Mouse (Mus musculus): ENCODE data around the gene Vwce. TPM values are rescaled to one million over a fixed set of nuclear protein-coding genes. Genes with fewer than 3 reads are reported as not detected.
A peak's percentile ranks its signal among the peaks of the same experiment; 100 is the strongest.

The Vwce gene
- polyA plus RNA-seq, 1 experiment from 2014 or later: 2.8 TPM

DNA sequence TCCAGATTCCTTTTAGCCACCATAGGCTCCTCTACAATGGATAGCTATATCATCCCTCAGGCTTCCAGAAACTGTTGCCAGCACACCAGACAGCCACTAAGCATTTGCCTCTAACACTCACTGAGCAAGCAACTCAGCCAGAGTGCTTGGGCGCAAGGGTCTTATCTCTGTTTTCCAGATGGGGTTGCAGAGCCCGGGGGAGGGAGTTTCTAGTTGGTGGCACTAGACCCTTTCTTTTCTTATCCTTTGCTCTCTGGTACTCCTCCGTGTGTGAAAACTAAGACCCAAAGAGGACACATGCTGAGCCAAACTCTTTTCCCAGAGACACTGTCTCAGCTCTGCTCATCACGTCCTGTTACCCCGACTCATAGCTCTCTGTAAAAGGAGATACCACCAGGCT is 27.4 kb downstream of the Vwce start:
- whole genome bisulfite sequencing: 81% methylated on average over 5 of the region's 5 CpGs

DNA sequence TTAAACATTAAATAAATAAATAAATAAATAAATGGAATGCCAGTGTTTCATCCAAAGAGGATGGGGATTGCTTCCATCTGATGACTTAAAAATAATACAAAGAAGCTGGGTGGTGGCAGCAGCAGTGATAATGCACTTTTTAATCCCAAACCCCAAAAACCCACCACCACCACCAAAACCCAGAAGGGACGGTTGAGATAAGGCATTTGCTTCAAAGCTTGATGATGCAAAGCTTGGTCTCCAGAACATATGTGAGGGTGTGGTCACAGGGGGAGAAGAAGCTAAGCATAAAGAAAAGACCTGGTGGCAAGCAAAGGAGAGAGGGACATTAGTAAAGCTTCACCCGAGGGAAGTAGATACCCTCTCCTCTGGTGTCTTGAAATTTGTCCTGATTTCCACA is 27.9 kb downstream of the Vwce start:
- H3K27ac ChIP-seq: no peak overlapping the region
- H3K4me3 ChIP-seq: no peak overlapping the region
- H3K4me1 ChIP-seq: no peaks in the 10 kb centered on the region
- H3K27me3 ChIP-seq (ENCODE audit: low read depth, poor library complexity, severe bottlenecking): no peaks in the 10 kb centered on the region
- no peaks in the 10 kb centered on the region for H3K9me3 ChIP-seq (replicated peaks)
- WGBS: 80% methylated on average over 2 of the region's 2 CpGs
- no peaks in the 10 kb centered on the region for H3K36me3 ChIP-seq
- DNase-seq (ENCODE audit: low spot score): no peak

More for the DNA sequence above, 27.4 kb downstream of the Vwce start:
- no peak overlapping the region for H3K27ac ChIP-seq
- no peak overlapping the region for H3K4me3 ChIP-seq
- no peaks in the 10 kb centered on the region for H3K9me3 ChIP-seq (replicated peaks)
- H3K4me1 ChIP-seq: peaks cover 3% of the 10 kb centered on the region; the same call in 1 of the 2 replicates
- H3K27me3 ChIP-seq (ENCODE audit: low read depth, poor library complexity, severe bottlenecking): no peaks in the 10 kb centered on the region
- no peak for DNase-seq (ENCODE audit: low spot score)
- no peaks in the 10 kb centered on the region for H3K36me3 ChIP-seq

DNA sequence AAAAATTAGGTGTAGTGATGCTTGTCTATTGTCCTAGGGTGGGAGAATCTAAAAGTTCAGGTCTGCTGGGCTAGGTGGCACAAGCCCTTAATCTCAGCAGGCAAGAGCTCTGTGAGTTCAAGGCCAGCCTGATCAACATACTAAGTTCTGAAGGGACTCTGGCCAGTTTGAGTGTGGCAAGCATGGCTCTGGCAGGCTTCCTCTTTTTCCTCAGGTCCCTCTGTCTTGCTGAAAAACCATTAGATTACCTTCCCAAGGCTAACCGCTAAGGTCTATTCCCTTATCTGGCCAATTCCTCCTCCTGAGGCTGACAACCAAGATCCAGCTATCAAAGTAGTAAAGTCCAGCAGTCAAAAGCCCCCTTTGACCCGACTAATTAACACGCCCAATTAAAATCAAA is 28.7 kb downstream of the Vwce start:
- H3K9me3 ChIP-seq (replicated peaks): no peaks in the 10 kb centered on the region
- no peaks in the 10 kb centered on the region for H3K36me3 ChIP-seq
- DNase-seq (ENCODE audit: low spot score): no peak
- WGBS: 75% methylated on average over 3 of the region's 3 CpGs
- no peak overlapping the region for H3K4me3 ChIP-seq
- H3K27ac ChIP-seq: no peak overlapping the region
- no peaks in the 10 kb centered on the region for H3K27me3 ChIP-seq (ENCODE audit: low read depth, poor library complexity, severe bottlenecking)
- H3K4me1 ChIP-seq: no peaks in the 10 kb centered on the region

DNA sequence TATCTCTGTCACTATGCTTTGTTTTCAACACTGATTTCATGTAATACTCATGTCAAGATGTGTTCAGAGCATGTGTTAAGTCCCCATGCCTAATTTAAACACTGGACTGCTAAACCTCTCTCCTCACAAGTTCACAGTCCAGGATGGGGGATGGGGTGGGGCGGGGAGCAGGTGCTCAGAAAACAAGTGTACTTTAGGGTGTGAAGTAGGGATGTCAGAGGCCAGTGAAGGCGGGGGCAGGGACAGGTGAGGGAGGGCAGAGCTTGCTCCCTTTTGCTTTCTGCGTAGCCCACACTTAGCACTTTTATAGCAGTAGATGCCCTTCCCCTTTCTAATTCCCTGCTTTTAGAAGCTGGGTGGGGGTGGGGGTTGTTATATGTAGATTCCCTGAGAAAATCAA is 31.1 kb downstream of the Vwce start:
- 60% methylated on average over 3 of the region's 3 CpGs for WGBS
- no peak overlapping the region for H3K27ac ChIP-seq
- no peaks in the 10 kb centered on the region for H3K9me3 ChIP-seq (replicated peaks)
- H3K36me3 ChIP-seq: no peaks in the 10 kb centered on the region
- DNase-seq (ENCODE audit: low spot score): no peak
- no peak overlapping the region for H3K4me3 ChIP-seq
- 0 out of 2 replicates have a peak, but pooled peaks cover 3% of the 10 kb centered on the region for H3K4me1 ChIP-seq
- H3K27me3 ChIP-seq (ENCODE audit: low read depth, poor library complexity, severe bottlenecking): no peaks in the 10 kb centered on the region

DNA sequence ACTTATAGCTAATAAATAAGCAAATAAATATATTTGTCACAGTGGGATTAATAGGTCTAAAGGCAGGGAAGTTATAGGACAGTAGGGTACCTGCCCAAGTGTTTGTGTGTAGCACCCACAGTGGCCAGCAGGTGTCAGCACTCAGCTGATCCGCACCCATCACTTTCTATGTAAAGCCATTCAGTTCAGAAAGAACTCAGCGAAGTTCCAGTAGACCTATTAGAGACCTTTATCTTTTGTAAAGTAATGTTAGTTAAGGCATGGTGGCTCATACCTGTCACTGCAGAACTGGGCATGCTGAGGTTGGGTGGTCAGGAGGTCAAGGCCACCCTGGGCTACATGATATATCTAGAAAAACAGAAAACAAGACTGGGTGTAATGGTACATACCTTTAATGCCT is 31.5 kb downstream of the Vwce start:
- 30% methylated on average over 2 of the region's 2 CpGs for WGBS
- 0 out of 2 replicates have a peak, but pooled peaks cover 3% of the 10 kb centered on the region for H3K4me1 ChIP-seq
- no peaks in the 10 kb centered on the region for H3K9me3 ChIP-seq (replicated peaks)
- no peak overlapping the region for H3K4me3 ChIP-seq
- DNase-seq (ENCODE audit: low spot score): peak; percentile 75
- H3K36me3 ChIP-seq: no peaks in the 10 kb centered on the region
- H3K27me3 ChIP-seq (ENCODE audit: low read depth, poor library complexity, severe bottlenecking): no peaks in the 10 kb centered on the region
- no peak overlapping the region for H3K27ac ChIP-seq

DNA sequence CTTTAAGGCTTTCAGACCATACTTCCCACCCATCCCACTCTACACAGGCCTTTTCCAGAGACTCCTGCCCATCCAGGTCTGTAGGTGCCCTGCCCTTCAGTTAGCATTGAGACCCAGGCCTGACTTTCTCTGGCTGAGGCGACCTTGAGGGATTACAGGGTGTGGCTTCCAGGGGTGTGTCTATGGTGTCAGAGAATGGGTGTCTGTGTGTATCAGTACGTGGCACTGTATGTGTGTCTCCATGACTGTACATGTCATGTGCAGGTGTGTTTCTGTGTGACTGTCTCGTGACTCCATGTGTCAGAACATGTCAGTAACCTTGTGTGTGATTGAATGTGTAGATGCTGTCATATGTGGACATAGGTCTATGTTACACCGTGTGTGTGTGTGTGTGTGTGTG is 37.3 kb downstream of the Vwce start:
- H3K27me3 ChIP-seq (ENCODE audit: low read depth, poor library complexity, severe bottlenecking): no peaks in the 10 kb centered on the region

DNA sequence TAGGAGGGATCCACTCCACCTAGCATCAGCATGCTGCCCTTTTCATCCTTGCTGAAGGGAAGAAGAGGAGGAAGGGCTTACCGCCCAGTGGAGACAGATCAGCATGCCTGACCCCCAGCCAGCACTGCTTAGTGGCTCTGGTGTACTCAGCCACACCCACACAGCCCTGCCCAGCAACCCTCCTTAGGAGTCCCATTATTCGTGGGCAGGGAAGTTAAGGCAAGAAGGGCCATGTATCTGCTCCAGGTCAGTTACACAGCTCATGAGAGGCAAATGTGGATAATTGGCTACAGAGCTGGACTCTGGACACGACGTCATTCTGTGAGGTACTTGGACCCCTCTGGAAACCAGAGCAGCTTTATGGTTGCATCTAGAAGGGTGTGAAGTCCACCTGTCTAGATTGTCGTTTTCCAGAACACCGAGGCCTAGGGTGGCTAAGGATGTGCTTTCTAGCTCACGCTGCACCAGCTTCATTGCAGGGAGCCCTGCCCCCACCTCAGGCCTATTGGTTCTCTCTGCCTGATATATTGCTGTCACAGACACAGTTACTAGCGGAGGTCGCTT is 37.9 kb downstream of the Vwce start:
- DNase-seq (ENCODE audit: low spot score): no peak
- no peak overlapping the region for H3K27ac ChIP-seq
- H3K9me3 ChIP-seq (replicated peaks): no peaks in the 10 kb centered on the region
- H3K4me3 ChIP-seq: no peak overlapping the region
- WGBS: 49% methylated on average over 9 of the region's 9 CpGs
- H3K27me3 ChIP-seq (ENCODE audit: low read depth, poor library complexity, severe bottlenecking): no peaks in the 10 kb centered on the region
- H3K4me1 ChIP-seq: 0 out of 2 replicates have a peak, but pooled peaks cover 3% of the 10 kb centered on the region
- H3K36me3 ChIP-seq: no peaks in the 10 kb centered on the region

More for the DNA sequence above, 37.3 kb downstream of the Vwce start:
- WGBS: 91% methylated on average over 4 of the region's 4 CpGs
- Histone ChIP-seq H3K27ac (no peak overlapping the region), H3K4me3 (no peak overlapping the region), H3K4me1 (0 out of 2 replicates have a peak, but pooled peaks cover 3% of the 10 kb centered on the region), H3K9me3 (replicated peaks) (no peaks in the 10 kb centered on the region), H3K36me3 (no peaks in the 10 kb centered on the region)
- no peak for DNase-seq (ENCODE audit: low spot score)

DNA sequence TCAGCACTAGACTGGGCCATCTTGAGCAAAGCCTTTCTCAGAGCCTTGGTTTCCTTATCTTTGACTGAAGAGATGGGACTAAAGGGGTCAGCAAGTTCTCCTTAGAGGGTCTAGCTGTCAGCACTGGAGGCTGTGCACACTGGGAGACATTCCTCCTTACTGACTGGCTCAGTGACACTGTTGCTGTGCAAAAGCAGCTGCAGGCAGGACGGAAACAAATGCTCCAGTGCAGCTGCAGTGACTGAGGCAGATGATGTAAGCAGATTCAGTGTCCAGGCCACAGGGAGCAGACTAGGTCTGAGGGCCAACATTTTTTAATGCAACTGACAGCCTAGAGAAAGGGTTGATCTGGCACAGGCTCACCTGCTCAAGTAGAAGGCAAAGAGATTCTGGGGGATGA is 39.3 kb downstream of the Vwce start:
- WGBS: 42% methylated on average over 1 of the region's 1 CpGs
- no peak for DNase-seq (ENCODE audit: low spot score)
- Histone ChIP-seq H3K27me3 (ENCODE audit: low read depth, poor library complexity, severe bottlenecking) (no peaks in the 10 kb centered on the region), H3K4me1 (0 out of 2 replicates have a peak, but pooled peaks cover 3% of the 10 kb centered on the region), H3K36me3 (no peaks in the 10 kb centered on the region), H3K4me3 (no peak overlapping the region), H3K27ac (no peak overlapping the region), H3K9me3 (replicated peaks) (no peaks in the 10 kb centered on the region)

DNA sequence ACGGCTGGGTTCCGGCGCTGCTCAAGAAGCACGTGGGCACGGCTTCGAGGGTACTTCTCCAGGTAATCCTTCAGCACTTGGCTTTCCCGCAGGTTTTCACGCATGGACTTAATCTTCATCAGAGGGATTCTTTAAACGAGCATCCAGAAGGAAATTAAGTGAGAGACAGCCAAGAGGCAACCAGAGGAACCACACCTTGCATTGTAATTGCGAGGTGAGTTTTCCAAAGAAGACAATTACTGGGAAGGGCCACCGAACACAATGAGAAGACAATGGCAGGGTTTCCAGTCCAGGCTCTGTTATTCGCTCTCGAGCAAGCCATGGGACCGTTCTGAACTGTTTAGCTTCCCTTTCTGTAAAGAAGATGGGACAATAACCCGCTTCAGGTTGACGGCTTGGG is 42.6 kb downstream of the Vwce start:
- Histone ChIP-seq H3K4me3 (no peak overlapping the region), H3K27me3 (ENCODE audit: low read depth, poor library complexity, severe bottlenecking) (no peaks in the 10 kb centered on the region), H3K27ac (no peak overlapping the region), H3K36me3 (no peaks in the 10 kb centered on the region), H3K9me3 (replicated peaks) (no peaks in the 10 kb centered on the region), H3K4me1 (no peaks in the 10 kb centered on the region)
- DNase-seq (ENCODE audit: low spot score): no peak
- WGBS: 89% methylated on average over 16 of the region's 16 CpGs

DNA sequence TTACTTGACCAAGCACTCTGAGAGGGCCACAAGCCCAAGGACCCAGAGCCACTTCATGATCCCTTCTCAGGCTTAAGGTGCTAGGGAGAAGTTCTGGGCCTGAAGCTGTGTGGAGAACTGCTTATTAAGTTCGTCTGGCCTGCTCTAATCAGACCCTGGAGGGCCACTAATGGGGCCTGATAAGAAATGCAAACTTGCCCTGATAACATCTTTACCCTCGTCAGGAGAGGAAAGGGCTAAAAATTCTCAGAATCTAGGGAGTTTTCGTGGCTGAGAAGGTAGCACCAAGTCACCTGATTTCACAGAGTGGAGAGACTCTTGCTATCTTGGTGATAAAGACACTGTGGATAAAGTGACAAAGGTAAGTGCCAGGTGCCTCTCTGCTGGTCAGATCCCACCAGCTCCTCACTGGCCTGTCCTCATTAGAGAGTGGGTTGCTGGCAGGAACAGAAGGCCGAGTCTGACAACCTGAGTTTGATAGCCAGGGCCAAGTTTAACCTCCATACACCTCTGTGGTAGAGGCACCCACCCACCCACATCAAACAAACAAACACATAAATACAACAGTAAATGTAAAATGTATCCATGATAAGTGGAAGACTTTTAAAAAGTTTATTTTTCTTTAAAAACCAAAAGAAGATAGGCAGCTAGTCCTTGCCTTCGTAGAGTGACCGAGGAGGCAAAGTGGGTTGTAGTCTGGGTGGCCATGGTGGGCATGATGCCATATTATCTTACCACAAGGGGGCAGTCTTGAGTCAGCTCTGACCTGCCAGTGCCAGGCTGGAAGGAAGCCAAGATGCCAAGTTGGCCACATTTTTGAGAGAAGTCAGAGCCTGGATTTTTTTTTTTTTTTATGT is 44.1 kb downstream of the Vwce start, which contains the start of gene Pga5:
Gene Pga5, minus strand, starts transcription at position 157 of the 857 bp plus-strand sequence.
- 51% methylated on average over 6 of the region's 6 CpGs for WGBS
- H3K36me3 ChIP-seq: no peaks in the 10 kb centered on the region
- DNase-seq (ENCODE audit: low spot score): peak; percentile 66
- H3K4me3 ChIP-seq: no peak within 1 kb of the TSS
- no peak within 1 kb of the TSS for H3K27ac ChIP-seq
- H3K4me1 ChIP-seq: no peaks in the 10 kb centered on the region
- no peaks in the 10 kb centered on the region for H3K27me3 ChIP-seq (ENCODE audit: low read depth, poor library complexity, severe bottlenecking)
- H3K9me3 ChIP-seq (replicated peaks): no peaks in the 10 kb centered on the region

DNA sequence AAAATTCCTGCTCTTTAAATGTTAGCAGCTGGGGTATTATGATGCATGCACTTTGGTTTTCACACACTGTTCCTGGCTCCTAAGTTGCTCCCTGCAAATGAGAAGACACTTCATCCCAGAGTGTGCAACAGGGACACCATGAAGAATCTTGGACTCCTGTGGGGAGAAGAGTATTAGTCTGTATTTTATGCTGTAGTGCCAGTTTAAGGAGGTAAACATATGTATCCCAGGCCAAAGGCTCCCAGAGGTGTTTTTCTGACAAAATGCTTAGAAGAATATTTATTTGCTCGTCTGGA is 44.7 kb downstream of the Vwce start:
- Histone ChIP-seq H3K4me1 (no peaks in the 10 kb centered on the region), H3K4me3 (no peak overlapping the region), H3K9me3 (replicated peaks) (no peaks in the 10 kb centered on the region), H3K27me3 (ENCODE audit: low read depth, poor library complexity, severe bottlenecking) (no peaks in the 10 kb centered on the region), H3K36me3 (no peaks in the 10 kb centered on the region), H3K27ac (no peak overlapping the region)
- 70% methylated on average over 1 of the region's 1 CpGs for WGBS
- no peak for DNase-seq (ENCODE audit: low spot score)

DNA sequence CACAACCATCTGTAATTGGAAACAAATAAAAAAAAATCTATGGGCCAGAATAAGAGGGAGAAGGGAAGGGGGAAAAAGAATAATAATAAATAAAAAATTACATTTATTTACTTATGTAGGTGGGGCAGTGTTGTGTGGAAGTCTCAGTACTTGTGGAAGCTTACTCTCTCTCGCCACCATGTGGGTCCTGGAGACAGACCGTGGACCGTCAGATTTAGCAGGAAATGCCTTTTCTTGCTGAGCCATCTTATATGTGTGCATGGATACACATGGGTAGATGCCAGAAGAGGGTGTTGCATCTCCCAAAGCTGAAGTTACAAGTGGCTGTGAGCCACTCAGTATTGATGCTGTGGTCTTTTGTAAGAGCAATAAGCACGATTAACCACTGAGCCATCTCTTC is 47.6 kb downstream of the Vwce start:
- Histone ChIP-seq H3K27me3 (ENCODE audit: low read depth, poor library complexity, severe bottlenecking) (no peaks in the 10 kb centered on the region), H3K4me1 (no peaks in the 10 kb centered on the region), H3K27ac (no peak overlapping the region), H3K4me3 (no peak overlapping the region), H3K9me3 (replicated peaks) (no peaks in the 10 kb centered on the region), H3K36me3 (no peaks in the 10 kb centered on the region)
- no peak for DNase-seq (ENCODE audit: low spot score)
- WGBS: 77% methylated on average over 4 of the region's 4 CpGs

DNA sequence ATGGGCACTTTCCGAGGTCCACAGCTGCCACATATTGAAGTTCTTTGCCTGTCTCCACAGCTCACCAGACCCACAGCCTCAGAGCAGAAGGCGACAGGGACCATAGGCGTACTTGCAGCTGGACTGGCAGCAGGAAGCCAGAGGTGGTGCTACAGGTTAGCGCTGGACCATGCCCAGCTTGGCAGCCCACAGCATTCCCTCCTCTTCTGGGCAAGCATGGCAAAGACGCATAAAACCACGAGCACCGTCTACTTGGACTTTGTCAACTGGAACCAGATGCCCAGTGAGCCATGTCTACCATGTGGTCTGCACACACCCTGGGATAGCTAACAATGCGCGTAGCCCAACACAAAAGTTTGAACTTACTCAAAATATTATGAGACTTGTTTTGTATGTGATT is 51.1 kb downstream of the Vwce start:
- DNase-seq (ENCODE audit: low spot score): no peak
- WGBS: 93% methylated on average over 9 of the region's 9 CpGs
- Histone ChIP-seq H3K36me3 (no peaks in the 10 kb centered on the region), H3K4me3 (no peak overlapping the region), H3K9me3 (replicated peaks) (no peaks in the 10 kb centered on the region), H3K4me1 (peaks cover 22% of the 10 kb centered on the region), H3K27ac (no peak overlapping the region), H3K27me3 (ENCODE audit: low read depth, poor library complexity, severe bottlenecking) (no peaks in the 10 kb centered on the region)
